Mouse (Mus musculus): ENCODE results near the gene Pkdrej. TPM values are rescaled to one million over a fixed set of nuclear protein-coding genes. Genes with fewer than 3 reads are reported as not detected.

Pkdrej gene
- polyA plus RNA-seq, 1 experiment from 2014 or later, result 0.03 TPM

- Histone ChIP-seq H3K36me3 (ENCODE audit: control insufficient read depth, insufficient read depth, low read length) (no peaks in the 10 kb centered on the region), H3K27me3 (ENCODE audit: control insufficient read depth, insufficient read depth, low read length) (no peaks in the 10 kb centered on the region), H3K9me3 (ENCODE audit: control insufficient read depth, low read length) (no peaks in the 10 kb centered on the region), H3K4me2 (ENCODE audit: low read depth, low read length) (no peak overlapping the region), H3K9ac (replicated peaks; ENCODE audit: low read depth, low read length) (no peak overlapping the region), H3K27ac (ENCODE audit: low read depth, low read length) (no peak overlapping the region), H3K4me3 (ENCODE audit: low read depth, low read length) (no peak overlapping the region), H3K4me1 (ENCODE audit: control insufficient read depth, insufficient read depth, low read length) (peaks cover 4% of the 10 kb centered on the region; the same call in 1 of the 2 replicates)
- no peak for ATAC-seq (ENCODE audit: low read depth)
- WGBS, result 71% methylated on average over 10 of the region's 10 CpGs
These were observed 8.1 kb downstream of the Pkdrej start for GRCm38 (mm10) chr15:85813428-85813827.

- no peaks in the 10 kb centered on the region for H3K36me3 ChIP-seq (ENCODE audit: control insufficient read depth, insufficient read depth, low read length)
- H3K27ac ChIP-seq (ENCODE audit: low read depth, low read length), result peak within 1 kb of the TSS; percentile 88
- H3K9me3 ChIP-seq (ENCODE audit: control insufficient read depth, low read length), result no peaks in the 10 kb centered on the region
- peak within 1 kb of the TSS; percentile 68 for H3K4me3 ChIP-seq (ENCODE audit: low read depth, low read length)
- 5% methylated on average over 35 of the region's 36 CpGs for WGBS
- peak; percentile 95 for ATAC-seq (ENCODE audit: low read depth)
- H3K27me3 ChIP-seq (ENCODE audit: control insufficient read depth, insufficient read depth, low read length), result no peaks in the 10 kb centered on the region
- peak within 1 kb of the TSS; percentile 59 for H3K4me2 ChIP-seq (ENCODE audit: low read depth, low read length)
- peak within 1 kb of the TSS; percentile 77 for H3K9ac ChIP-seq (replicated peaks; ENCODE audit: low read depth, low read length)
- H3K4me1 ChIP-seq (ENCODE audit: control insufficient read depth, insufficient read depth, low read length), result peaks cover 4% of the 10 kb centered on the region; the same call in 1 of the 2 replicates
These were observed 9.8 kb downstream of the Pkdrej start, which contains the start of gene Cdpf1 for GRCm38 (mm10) chr15:85811535-85812277. Gene Cdpf1, minus strand, starts transcription at chr15:85811697.

GRCm38 (mm10) chr15:85810806-85811521 is 10.6 kb downstream of the Pkdrej start:
- WGBS, result 4% methylated on average over 36 of the region's 36 CpGs
- Histone ChIP-seq H3K4me1 (ENCODE audit: control insufficient read depth, insufficient read depth, low read length) (peaks cover 4% of the 10 kb centered on the region; the same call in 1 of the 2 replicates), H3K27me3 (ENCODE audit: control insufficient read depth, insufficient read depth, low read length) (no peaks in the 10 kb centered on the region), H3K4me3 (ENCODE audit: low read depth, low read length) (peak overlapping the region; percentile 68), H3K27ac (ENCODE audit: low read depth, low read length) (peak overlapping the region; percentile 88), H3K9me3 (ENCODE audit: control insufficient read depth, low read length) (no peaks in the 10 kb centered on the region), H3K4me2 (ENCODE audit: low read depth, low read length) (peak overlapping the region; percentile 59), H3K36me3 (ENCODE audit: control insufficient read depth, insufficient read depth, low read length) (no peaks in the 10 kb centered on the region), H3K9ac (replicated peaks; ENCODE audit: low read depth, low read length) (peak overlapping the region; percentile 77)
- ATAC-seq (ENCODE audit: low read depth), result peak; percentile 90

- no peak for ATAC-seq (ENCODE audit: low read depth)
- Histone ChIP-seq H3K9me3 (ENCODE audit: control insufficient read depth, low read length) (no peaks in the 10 kb centered on the region), H3K4me2 (ENCODE audit: low read depth, low read length) (peak overlapping the region; percentile 59; the same call in 1 of the 2 replicates), H3K4me3 (ENCODE audit: low read depth, low read length) (peak overlapping the region; percentile 68; the same call in 1 of the 2 replicates), H3K4me1 (ENCODE audit: control insufficient read depth, insufficient read depth, low read length) (peaks cover 4% of the 10 kb centered on the region; the same call in 1 of the 2 replicates), H3K9ac (replicated peaks; ENCODE audit: low read depth, low read length) (peak overlapping the region; percentile 77; the same call in 1 of the 2 replicates), H3K27me3 (ENCODE audit: control insufficient read depth, insufficient read depth, low read length) (no peaks in the 10 kb centered on the region), H3K27ac (ENCODE audit: low read depth, low read length) (no peak overlapping the region), H3K36me3 (ENCODE audit: control insufficient read depth, insufficient read depth, low read length) (no peaks in the 10 kb centered on the region)
- 82% methylated on average over 5 of the region's 5 CpGs for WGBS
These were observed 11.1 kb downstream of the Pkdrej start for GRCm38 (mm10) chr15:85810462-85810805.

- Histone ChIP-seq H3K36me3 (ENCODE audit: control insufficient read depth, insufficient read depth, low read length) (no peaks in the 10 kb centered on the region), H3K9ac (replicated peaks; ENCODE audit: low read depth, low read length) (no peak overlapping the region), H3K9me3 (ENCODE audit: control insufficient read depth, low read length) (no peaks in the 10 kb centered on the region), H3K4me1 (ENCODE audit: control insufficient read depth, insufficient read depth, low read length) (peaks cover 4% of the 10 kb centered on the region; the same call in 1 of the 2 replicates), H3K27me3 (ENCODE audit: control insufficient read depth, insufficient read depth, low read length) (no peaks in the 10 kb centered on the region), H3K4me2 (ENCODE audit: low read depth, low read length) (no peak overlapping the region), H3K27ac (ENCODE audit: low read depth, low read length) (no peak overlapping the region), H3K4me3 (ENCODE audit: low read depth, low read length) (no peak overlapping the region)
- no peak for ATAC-seq (ENCODE audit: low read depth)
- 91% methylated on average over 12 of the region's 12 CpGs for WGBS
These were observed 12.4 kb downstream of the Pkdrej start for GRCm38 (mm10) chr15:85809091-85809490.

- Histone ChIP-seq H3K9ac (replicated peaks; ENCODE audit: low read depth, low read length) (no peak overlapping the region), H3K4me1 (ENCODE audit: control insufficient read depth, insufficient read depth, low read length) (peaks cover 4% of the 10 kb centered on the region; the same call in 1 of the 2 replicates), H3K36me3 (ENCODE audit: control insufficient read depth, insufficient read depth, low read length) (no peaks in the 10 kb centered on the region), H3K4me3 (ENCODE audit: low read depth, low read length) (no peak overlapping the region), H3K4me2 (ENCODE audit: low read depth, low read length) (no peak overlapping the region), H3K9me3 (ENCODE audit: control insufficient read depth, low read length) (no peaks in the 10 kb centered on the region), H3K27ac (ENCODE audit: low read depth, low read length) (no peak overlapping the region), H3K27me3 (ENCODE audit: control insufficient read depth, insufficient read depth, low read length) (no peaks in the 10 kb centered on the region)
- no peak for ATAC-seq (ENCODE audit: low read depth)
- 54% methylated on average over 8 of the region's 8 CpGs for WGBS
These were observed 13.1 kb downstream of the Pkdrej start for GRCm38 (mm10) chr15:85808434-85808833.

GRCm38 (mm10) chr15:85808031-85808430 is 13.5 kb downstream of the Pkdrej start:
- WGBS, result 85% methylated on average over 6 of the region's 6 CpGs
- H3K27ac ChIP-seq (ENCODE audit: low read depth, low read length), result no peak overlapping the region
- no peak overlapping the region for H3K4me2 ChIP-seq (ENCODE audit: low read depth, low read length)
- H3K36me3 ChIP-seq (ENCODE audit: control insufficient read depth, insufficient read depth, low read length), result no peaks in the 10 kb centered on the region
- ATAC-seq (ENCODE audit: low read depth), result no peak
- H3K4me1 ChIP-seq (ENCODE audit: control insufficient read depth, insufficient read depth, low read length), result peaks cover 4% of the 10 kb centered on the region; the same call in 1 of the 2 replicates
- no peak overlapping the region for H3K4me3 ChIP-seq (ENCODE audit: low read depth, low read length)
- no peaks in the 10 kb centered on the region for H3K9me3 ChIP-seq (ENCODE audit: control insufficient read depth, low read length)
- no peak overlapping the region for H3K9ac ChIP-seq (replicated peaks; ENCODE audit: low read depth, low read length)
- no peaks in the 10 kb centered on the region for H3K27me3 ChIP-seq (ENCODE audit: control insufficient read depth, insufficient read depth, low read length)

GRCm38 (mm10) chr15:85807404-85807803 is 14.1 kb downstream of the Pkdrej start:
- H3K4me3 ChIP-seq (ENCODE audit: low read depth, low read length), result no peak overlapping the region
- no peaks in the 10 kb centered on the region for H3K27me3 ChIP-seq (ENCODE audit: control insufficient read depth, insufficient read depth, low read length)
- H3K36me3 ChIP-seq (ENCODE audit: control insufficient read depth, insufficient read depth, low read length), result no peaks in the 10 kb centered on the region
- H3K9me3 ChIP-seq (ENCODE audit: control insufficient read depth, low read length), result no peaks in the 10 kb centered on the region
- H3K4me2 ChIP-seq (ENCODE audit: low read depth, low read length), result no peak overlapping the region
- 81% methylated on average over 4 of the region's 4 CpGs for WGBS
- no peak for ATAC-seq (ENCODE audit: low read depth)
- H3K9ac ChIP-seq (replicated peaks; ENCODE audit: low read depth, low read length), result no peak overlapping the region
- H3K4me1 ChIP-seq (ENCODE audit: control insufficient read depth, insufficient read depth, low read length), result peaks cover 4% of the 10 kb centered on the region; the same call in 1 of the 2 replicates
- no peak overlapping the region for H3K27ac ChIP-seq (ENCODE audit: low read depth, low read length)

GRCm38 (mm10) chr15:85806886-85807285 is 14.6 kb downstream of the Pkdrej start:
- no peak overlapping the region for H3K4me3 ChIP-seq (ENCODE audit: low read depth, low read length)
- WGBS, result 84% methylated on average over 4 of the region's 4 CpGs
- no peak overlapping the region for H3K9ac ChIP-seq (replicated peaks; ENCODE audit: low read depth, low read length)
- H3K4me1 ChIP-seq (ENCODE audit: control insufficient read depth, insufficient read depth, low read length), result peaks cover 4% of the 10 kb centered on the region; the same call in 1 of the 2 replicates
- H3K36me3 ChIP-seq (ENCODE audit: control insufficient read depth, insufficient read depth, low read length), result no peaks in the 10 kb centered on the region
- no peak for ATAC-seq (ENCODE audit: low read depth)
- no peak overlapping the region for H3K4me2 ChIP-seq (ENCODE audit: low read depth, low read length)
- H3K27ac ChIP-seq (ENCODE audit: low read depth, low read length), result no peak overlapping the region
- H3K27me3 ChIP-seq (ENCODE audit: control insufficient read depth, insufficient read depth, low read length), result no peaks in the 10 kb centered on the region
- no peaks in the 10 kb centered on the region for H3K9me3 ChIP-seq (ENCODE audit: control insufficient read depth, low read length)

Data from neural tube, embryonic 14.5 days (tissue).